Mouse (Mus musculus) neural tube, embryonic 13.5 days (tissue): Measurements from ENCODE around the gene Med8. TPM values are rescaled to one million over a fixed set of nuclear protein-coding genes. Genes with fewer than 3 reads are reported as not detected.

Experiments used
- ATAC-seq: fragments of 200-750 bp; cut with Nextera tagmentation; 2 replicates; pipeline ENCODE4 v1.8.0; 2017; ENCODE audit warnings: low read depth, mild to moderate bottlenecking, moderate TSS enrichment, moderate library complexity
- H3K27ac ChIP-seq: fragments of 300-500 bp; sonication (generic); replicated peaks from 2 replicates; pipeline ENCODE4 v1.5.1; 2015; ENCODE audit warnings: moderate library complexity, mild to moderate bottlenecking, inconsistent platforms
- H3K27me3 ChIP-seq: fragments of 300-500 bp; sonication (generic); 2 replicates; pipeline ENCODE4 v1.6.1; 2015; ENCODE audit warnings: mild to moderate bottlenecking, inconsistent platforms
- H3K36me3 ChIP-seq: fragments of 300-500 bp; sonication (generic); 2 replicates; pipeline ENCODE4 v1.6.1; 2015; ENCODE audit warnings: mild to moderate bottlenecking, inconsistent platforms
- H3K4me1 ChIP-seq: fragments of 300-500 bp; sonication (generic); replicated peaks from 2 replicates; pipeline ENCODE4 v1.6.1; 2015; ENCODE audit warnings: inconsistent platforms
- H3K4me2 ChIP-seq: fragments of 300-500 bp; sonication (generic); 2 replicates; pipeline ENCODE4 v1.6.1; 2015; ENCODE audit warnings: inconsistent platforms, mild to moderate bottlenecking, moderate library complexity
- H3K4me3 ChIP-seq: fragments of 300-500 bp; sonication (generic); 2 replicates; pipeline ENCODE4 v1.5.1; 2015; ENCODE audit warnings: mild to moderate bottlenecking, inconsistent platforms
- H3K9ac ChIP-seq: fragments of 300-500 bp; sonication (generic); 2 replicates; pipeline ENCODE4 v1.6.1; 2015; ENCODE audit warnings: moderate library complexity, mild to moderate bottlenecking, inconsistent platforms
- H3K9me3 ChIP-seq: fragments of 300-500 bp; sonication (generic); 2 replicates; pipeline ENCODE4 v1.6.1; 2016; ENCODE audit warnings: inconsistent platforms
- WGBS: fragments of 180-500 bp; shearing (Covaris S2); methylation state at CpG from one replicate; pipeline ENCODE4 v1.1.7; 2015; 5-methylcytosine and 5-hydroxymethylcytosine counted together
- polyA plus RNA-seq: library from polyadenylated mRNA; unstranded; fragments of >200 nt; fragmentation: Nextera tagmentation; extraction: Ambion mirVana; gene quantifications from 2 replicates; pipeline ENCODE4 v1.2.1, GENCODE M21; 2015

Med8 gene
- 107 and 119 TPM in 2 replicates for polyA plus RNA-seq

GRCm38 (mm10) chr4:118409142-118409900 lies at the start of gene Med8, which contains the start of gene Szt2:
Gene Med8, plus strand, starts transcription at chr4:118409337.
Gene Szt2, minus strand, starts transcription at chr4:118409273.
- Histone ChIP-seq H3K4me2 (peak within 1 kb of the TSS; percentile 95), H3K27me3 (no peaks in the 10 kb centered on the region), H3K4me1 (peaks cover 29% of the 10 kb centered on the region), H3K4me3 (peak within 1 kb of the TSS; percentile 91), H3K36me3 (peaks cover 49% of the 10 kb centered on the region), H3K27ac (peak within 1 kb of the TSS; percentile 65), H3K9ac (peak within 1 kb of the TSS; percentile 93), H3K9me3 (no peaks in the 10 kb centered on the region)
- peak; percentile 93 for ATAC-seq
- WGBS, result under 1% methylated on average over 53 of the region's 53 CpGs

- no peaks in the 10 kb centered on the region for H3K27me3 ChIP-seq
- peaks cover 36% of the 10 kb centered on the region for H3K36me3 ChIP-seq
- H3K4me3 ChIP-seq, result peak overlapping the region; percentile 63
- H3K9ac ChIP-seq, result peak overlapping the region; percentile 92
- H3K4me1 ChIP-seq, result peaks cover 19% of the 10 kb centered on the region
- peak; percentile 80 for ATAC-seq
- under 1% methylated on average over 54 of the region's 54 CpGs for WGBS
- peak overlapping the region; percentile 93 for H3K27ac ChIP-seq
- H3K4me2 ChIP-seq, result peak overlapping the region; percentile 91
- no peaks in the 10 kb centered on the region for H3K9me3 ChIP-seq
Observed at GRCm38 (mm10) chr4:118359896-118360720, 49.0 kb upstream of the Med8 start.

- Histone ChIP-seq H3K9me3 (no peaks in the 10 kb centered on the region), H3K4me3 (no peak overlapping the region), H3K36me3 (peaks cover 49% of the 10 kb centered on the region), H3K9ac (0 out of 2 replicates have a peak overlapping the region, but pooled peaks have one; percentile 17), H3K27me3 (no peaks in the 10 kb centered on the region), H3K27ac (no peak overlapping the region), H3K4me2 (no peak overlapping the region), H3K4me1 (peaks cover 19% of the 10 kb centered on the region)
- ATAC-seq, result no peak
- WGBS, result 83% methylated on average over 5 of the region's 5 CpGs
Observed at GRCm38 (mm10) chr4:118361451-118361850, 47.7 kb upstream of the Med8 start.

GRCm38 (mm10) chr4:118362879-118363278 lies 46.3 kb upstream of the Med8 start:
- no peaks in the 10 kb centered on the region for H3K9me3 ChIP-seq
- peaks cover 61% of the 10 kb centered on the region for H3K36me3 ChIP-seq
- WGBS, result 95% methylated on average over 6 of the region's 6 CpGs
- no peak for ATAC-seq
- peaks cover 19% of the 10 kb centered on the region for H3K4me1 ChIP-seq
- H3K9ac ChIP-seq, result no peak overlapping the region
- H3K27ac ChIP-seq, result no peak overlapping the region
- no peaks in the 10 kb centered on the region for H3K27me3 ChIP-seq
- no peak overlapping the region for H3K4me3 ChIP-seq
- no peak overlapping the region for H3K4me2 ChIP-seq

- H3K36me3 ChIP-seq, result peaks cover 72% of the 10 kb centered on the region
- no peak overlapping the region for H3K4me3 ChIP-seq
- H3K9ac ChIP-seq, result no peak overlapping the region
- ATAC-seq, result no peak
- H3K27me3 ChIP-seq, result no peaks in the 10 kb centered on the region
- 96% methylated on average over 3 of the region's 3 CpGs for WGBS
- no peaks in the 10 kb centered on the region for H3K9me3 ChIP-seq
- no peak overlapping the region for H3K27ac ChIP-seq
- H3K4me1 ChIP-seq, result peaks cover 19% of the 10 kb centered on the region
- no peak overlapping the region for H3K4me2 ChIP-seq
Observed at GRCm38 (mm10) chr4:118363985-118364384, 45.2 kb upstream of the Med8 start.

GRCm38 (mm10) chr4:118364641-118365040 lies 44.5 kb upstream of the Med8 start:
- Histone ChIP-seq H3K4me2 (no peak overlapping the region), H3K27me3 (no peaks in the 10 kb centered on the region), H3K27ac (no peak overlapping the region), H3K36me3 (peaks cover 79% of the 10 kb centered on the region), H3K4me1 (peaks cover 13% of the 10 kb centered on the region), H3K9me3 (no peaks in the 10 kb centered on the region), H3K4me3 (no peak overlapping the region), H3K9ac (no peak overlapping the region)
- 93% methylated on average over 13 of the region's 13 CpGs for WGBS
- no peak for ATAC-seq

GRCm38 (mm10) chr4:118365991-118366390 lies 43.1 kb upstream of the Med8 start:
- H3K4me2 ChIP-seq, result no peak overlapping the region
- 92% methylated on average over 14 of the region's 14 CpGs for WGBS
- H3K4me3 ChIP-seq, result no peak overlapping the region
- ATAC-seq, result no peak
- no peak overlapping the region for H3K27ac ChIP-seq
- no peaks in the 10 kb centered on the region for H3K9me3 ChIP-seq
- H3K27me3 ChIP-seq, result no peaks in the 10 kb centered on the region
- H3K36me3 ChIP-seq, result peaks cover 90% of the 10 kb centered on the region
- H3K4me1 ChIP-seq, result peaks cover under 1% of the 10 kb centered on the region; the same call in 1 of the 2 replicates
- no peak overlapping the region for H3K9ac ChIP-seq

- WGBS, result 91% methylated on average over 12 of the region's 12 CpGs
Observed at GRCm38 (mm10) chr4:118367551-118367950, 41.6 kb upstream of the Med8 start.

GRCm38 (mm10) chr4:118368616-118369015 lies 40.5 kb upstream of the Med8 start:
- Histone ChIP-seq H3K36me3 (peaks cover 96% of the 10 kb centered on the region), H3K4me1 (no peaks in the 10 kb centered on the region), H3K27ac (no peak overlapping the region), H3K27me3 (no peaks in the 10 kb centered on the region), H3K9me3 (no peaks in the 10 kb centered on the region), H3K4me3 (no peak overlapping the region), H3K9ac (no peak overlapping the region), H3K4me2 (no peak overlapping the region)
- WGBS, result 97% methylated on average over 3 of the region's 3 CpGs
- no peak for ATAC-seq

More at GRCm38 (mm10) chr4:118367551-118367950, 41.6 kb upstream of the Med8 start:
- H3K9me3 ChIP-seq, result no peaks in the 10 kb centered on the region
- ATAC-seq, result no peak
- no peaks in the 10 kb centered on the region for H3K4me1 ChIP-seq
- no peak overlapping the region for H3K9ac ChIP-seq
- H3K4me2 ChIP-seq, result no peak overlapping the region
- no peak overlapping the region for H3K27ac ChIP-seq
- no peaks in the 10 kb centered on the region for H3K27me3 ChIP-seq
- H3K36me3 ChIP-seq, result peaks cover 96% of the 10 kb centered on the region
- H3K4me3 ChIP-seq, result no peak overlapping the region

- Histone ChIP-seq H3K36me3 (peaks cover 96% of the 10 kb centered on the region), H3K4me2 (no peak overlapping the region), H3K27me3 (no peaks in the 10 kb centered on the region), H3K9ac (no peak overlapping the region), H3K4me1 (no peaks in the 10 kb centered on the region), H3K4me3 (no peak overlapping the region), H3K9me3 (no peaks in the 10 kb centered on the region), H3K27ac (no peak overlapping the region)
- no peak for ATAC-seq
- WGBS, result 94% methylated on average over 13 of the region's 13 CpGs
Observed at GRCm38 (mm10) chr4:118371822-118372221, 37.3 kb upstream of the Med8 start.

- H3K27me3 ChIP-seq, result no peaks in the 10 kb centered on the region
- WGBS, result 92% methylated on average over 6 of the region's 6 CpGs
- H3K4me1 ChIP-seq, result no peaks in the 10 kb centered on the region
- no peak for ATAC-seq
- H3K36me3 ChIP-seq, result peaks cover 98% of the 10 kb centered on the region
- H3K27ac ChIP-seq, result no peak overlapping the region
- no peak overlapping the region for H3K4me3 ChIP-seq
- H3K9ac ChIP-seq, result no peak overlapping the region
- no peak overlapping the region for H3K4me2 ChIP-seq
- H3K9me3 ChIP-seq, result no peaks in the 10 kb centered on the region
Observed at GRCm38 (mm10) chr4:118375999-118376398, 33.1 kb upstream of the Med8 start.

GRCm38 (mm10) chr4:118383271-118383670 lies 25.9 kb upstream of the Med8 start:
- Histone ChIP-seq H3K4me3 (no peak overlapping the region), H3K4me2 (no peak overlapping the region), H3K27ac (no peak overlapping the region), H3K9ac (no peak overlapping the region), H3K9me3 (no peaks in the 10 kb centered on the region), H3K27me3 (no peaks in the 10 kb centered on the region), H3K4me1 (no peaks in the 10 kb centered on the region), H3K36me3 (peaks cover 98% of the 10 kb centered on the region)
- WGBS, result 91% methylated on average over 7 of the region's 7 CpGs
- ATAC-seq, result no peak
